Mouse (Mus musculus) thymus, postnatal 10 days (tissue): ENCODE data around the gene Sertad1.

ENCODE experiments used
- DNase-seq, 2 experiments: peaks; one replicate each; pipeline ENCODE4 v3.0.0; 2021; ENCODE audit warnings: low spot score in 2 of 2

The Sertad1 gene

DNA sequence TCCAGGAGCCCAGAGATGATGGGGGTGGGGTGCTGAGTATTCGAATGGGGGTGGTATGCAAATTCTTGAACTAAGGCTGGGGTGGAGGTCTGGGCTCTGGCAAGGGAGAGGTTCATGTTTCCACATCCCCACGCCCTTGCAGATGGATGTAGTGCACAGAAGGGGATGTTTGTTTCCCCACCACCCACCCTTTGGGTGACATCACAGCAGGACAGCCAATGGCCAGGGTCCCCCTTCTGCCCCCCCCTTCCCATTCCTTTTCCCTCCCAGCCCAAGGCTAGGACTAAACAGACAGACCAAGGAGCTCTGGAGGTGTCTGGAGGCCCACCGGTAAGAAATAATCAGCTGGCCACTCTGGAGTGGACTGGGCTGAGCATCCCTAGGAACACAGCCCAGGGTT, 12.3 kb downstream of the Sertad1 start, which contains the start of gene Prx:
Prx (plus strand) TSS at position 289 of the 400 bp plus-strand sequence.
- DNase-seq, result no peak

DNA sequence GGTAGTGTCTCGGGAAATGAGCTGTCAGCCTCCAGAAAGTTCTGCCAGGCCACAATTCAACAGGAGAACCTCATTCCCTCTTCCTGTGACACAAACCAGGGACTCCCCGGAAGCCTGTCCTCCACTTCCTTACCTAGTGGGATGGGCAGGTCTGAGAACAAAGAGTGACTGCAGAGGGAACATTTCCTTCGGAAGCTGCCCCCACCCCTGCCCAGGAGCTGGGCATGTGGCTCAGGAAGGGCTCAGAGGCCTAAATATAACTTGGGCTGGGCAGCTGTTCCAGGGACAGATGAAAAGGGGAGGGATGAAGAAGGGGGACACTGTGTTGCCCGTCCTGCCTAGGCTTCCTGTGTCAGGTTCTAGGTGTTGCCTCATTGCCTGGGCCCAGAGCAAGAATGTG, 14.9 kb downstream of the Sertad1 start:
- DNase-seq, result no peak

DNA sequence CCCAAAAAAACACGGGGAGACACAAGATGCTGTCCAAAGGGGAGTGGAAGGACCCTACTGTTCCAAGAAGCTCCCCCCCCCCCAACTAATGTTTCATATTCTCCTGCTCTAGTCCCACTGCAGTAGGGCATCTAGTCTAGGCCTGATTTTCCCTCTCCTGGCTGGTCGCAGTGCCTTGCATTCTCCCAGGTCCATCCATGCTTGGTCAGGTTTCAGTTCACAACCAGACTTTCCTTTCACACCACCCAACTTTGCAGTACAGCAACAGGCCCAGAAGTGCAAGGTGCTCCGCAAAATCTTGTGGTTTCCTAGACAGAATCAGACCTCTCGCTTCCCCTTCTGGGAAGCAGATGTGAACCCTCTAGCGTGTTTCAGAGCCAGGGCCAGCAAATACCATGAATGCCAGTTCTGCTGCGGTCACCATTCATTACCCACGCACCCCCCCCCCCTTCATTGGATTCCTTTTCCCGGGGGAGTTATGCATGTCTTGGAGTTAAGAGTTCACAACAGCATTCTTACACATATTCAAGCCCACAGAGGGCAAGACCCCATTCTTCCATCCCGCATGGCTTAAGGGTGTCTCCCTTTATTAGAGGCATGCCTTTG, 20.2 kb downstream of the Sertad1 start:
- DNase-seq, result no peak

DNA sequence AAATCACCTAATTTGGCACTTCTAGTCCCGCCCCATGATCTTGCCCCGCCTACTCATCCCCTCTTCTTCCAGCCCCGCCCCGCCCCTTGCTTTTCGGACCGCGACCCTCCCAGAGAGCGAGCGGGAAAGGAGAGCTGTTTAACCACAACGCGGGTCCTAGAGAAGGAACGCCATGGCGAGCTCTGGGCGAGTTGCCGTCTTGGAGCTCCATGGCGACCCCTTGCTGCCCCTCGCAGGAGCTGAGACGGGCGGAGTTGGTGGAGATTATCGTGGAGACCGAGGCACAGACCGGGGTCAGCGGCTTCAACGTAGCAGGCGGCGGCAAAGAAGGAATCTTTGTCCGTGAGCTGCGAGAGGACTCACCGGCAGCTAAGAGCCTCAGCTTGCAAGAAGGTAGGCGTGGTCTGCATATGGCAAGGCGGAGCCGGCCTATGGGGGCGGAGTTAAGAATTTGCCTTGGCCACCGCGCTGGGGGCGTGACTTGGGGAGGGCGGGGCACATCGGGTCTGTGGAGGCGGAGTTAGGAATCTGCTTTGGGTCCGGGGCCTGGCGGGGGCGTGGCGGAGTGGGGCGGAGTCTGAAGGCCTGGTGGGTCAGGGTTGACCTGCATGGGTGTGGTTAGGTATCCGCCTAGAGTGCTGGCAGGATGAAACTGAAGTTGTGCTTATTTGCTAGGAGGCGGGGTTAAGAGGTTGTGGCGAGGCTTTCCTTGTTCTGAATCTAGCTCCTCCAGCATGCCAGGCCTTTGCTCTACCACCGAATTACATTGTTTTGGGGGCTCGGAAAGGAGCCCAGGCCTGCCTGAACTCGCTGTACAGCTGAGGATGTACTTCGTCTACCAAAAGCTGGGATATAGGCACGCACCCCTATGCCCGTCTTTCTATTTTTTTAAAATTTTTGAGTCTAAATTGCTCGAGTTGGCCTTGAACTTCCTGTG, 21.3 kb downstream of the Sertad1 start:
- peak; percentile 92 to 95 for DNase-seq

DNA sequence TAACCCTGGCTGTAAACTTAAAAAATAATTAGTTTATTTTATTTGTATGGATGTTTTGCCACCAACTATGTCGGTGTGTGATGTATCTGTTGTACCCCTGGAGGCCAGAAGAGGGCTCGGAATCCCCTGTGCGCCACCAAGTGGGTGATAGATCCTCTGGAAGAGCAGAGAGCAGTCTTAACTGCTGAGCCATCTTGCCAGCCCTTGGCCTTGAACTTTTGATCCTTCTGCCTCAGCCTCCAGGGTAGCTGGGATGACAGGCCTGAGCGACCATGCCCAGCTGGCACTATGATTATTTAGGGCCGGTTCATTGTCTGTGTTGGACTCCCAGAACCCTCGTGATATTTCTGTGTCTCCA, 21.9 kb downstream of the Sertad1 start:
- peak; percentile 57 to 69 for DNase-seq

DNA sequence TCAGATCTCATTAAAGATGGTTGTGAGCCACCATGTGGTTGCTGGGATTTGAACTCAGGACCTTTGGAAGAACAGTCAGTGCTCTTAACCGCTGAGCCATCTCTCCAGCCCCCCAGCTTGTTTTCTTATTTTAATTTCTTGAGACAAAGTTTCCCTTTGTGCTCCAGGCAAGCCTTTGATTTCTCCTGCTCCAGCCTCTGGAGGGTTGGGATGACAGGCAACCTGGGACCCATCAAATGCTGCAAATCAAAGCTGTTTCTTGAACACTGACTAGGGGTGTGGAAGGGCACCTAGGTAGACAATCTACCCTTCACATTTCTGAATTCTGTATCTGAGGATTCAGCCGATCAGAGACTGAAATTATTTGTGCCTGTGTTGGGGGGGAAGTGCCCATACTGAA, 24.1 kb downstream of the Sertad1 start:
- no peak for DNase-seq

DNA sequence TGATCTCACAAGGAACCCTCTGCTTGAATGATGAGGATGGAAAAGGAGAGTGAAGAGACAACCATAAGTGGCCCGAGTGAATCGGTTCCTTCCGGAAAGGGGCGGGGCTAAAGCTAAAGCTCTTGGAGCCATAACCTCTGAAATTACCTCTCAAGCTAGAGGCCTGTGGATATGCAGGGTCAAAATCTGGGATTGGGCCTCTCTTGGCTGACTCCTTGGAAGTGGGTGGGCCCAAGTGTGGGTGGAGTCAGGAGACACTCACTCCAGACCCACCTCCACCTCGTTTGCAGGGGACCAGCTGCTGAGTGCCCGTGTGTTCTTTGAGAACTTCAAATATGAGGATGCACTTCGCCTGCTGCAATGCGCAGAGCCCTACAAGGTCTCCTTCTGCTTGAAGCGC, 28.3 kb downstream of the Sertad1 start:
- DNase-seq, result no peak

DNA sequence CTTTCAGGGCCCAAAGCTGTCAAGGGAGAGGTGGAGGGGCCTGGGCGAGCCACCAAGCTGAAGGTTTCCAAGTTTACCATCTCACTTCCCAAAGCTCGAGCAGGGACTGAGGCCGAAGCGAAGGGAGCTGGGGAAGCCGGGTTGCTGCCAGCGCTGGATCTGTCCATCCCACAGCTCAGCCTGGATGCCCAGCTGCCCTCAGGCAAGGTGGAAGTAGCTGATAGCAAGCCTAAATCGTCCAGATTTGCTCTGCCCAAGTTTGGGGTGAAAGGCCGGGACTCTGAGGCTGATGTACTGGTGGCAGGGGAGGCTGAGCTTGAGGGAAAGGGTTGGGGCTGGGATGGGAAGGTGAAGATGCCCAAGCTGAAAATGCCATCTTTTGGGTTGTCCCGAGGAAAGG, 31.6 kb downstream of the Sertad1 start:
- no peak for DNase-seq

DNA sequence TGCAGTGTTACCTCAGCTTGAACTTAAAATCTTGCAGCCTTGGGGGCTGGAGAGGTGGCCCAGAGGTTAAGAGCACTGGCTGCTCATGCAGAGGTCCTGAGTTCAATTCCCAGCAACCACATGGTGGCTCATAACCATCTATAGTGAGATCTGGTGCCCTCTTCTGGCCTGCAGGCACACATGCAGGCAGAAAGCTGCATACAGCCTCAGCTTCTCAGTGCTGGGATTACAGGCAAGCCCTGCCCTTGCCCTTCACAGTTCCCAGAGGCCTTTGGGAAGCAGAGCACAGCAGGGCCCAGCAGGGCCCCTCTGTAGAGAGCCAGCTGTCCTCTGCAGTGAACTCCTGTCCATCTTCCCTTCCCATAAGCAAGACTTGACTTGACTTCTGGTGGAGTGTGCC, 33.4 kb downstream of the Sertad1 start:
- no peak for DNase-seq

DNA sequence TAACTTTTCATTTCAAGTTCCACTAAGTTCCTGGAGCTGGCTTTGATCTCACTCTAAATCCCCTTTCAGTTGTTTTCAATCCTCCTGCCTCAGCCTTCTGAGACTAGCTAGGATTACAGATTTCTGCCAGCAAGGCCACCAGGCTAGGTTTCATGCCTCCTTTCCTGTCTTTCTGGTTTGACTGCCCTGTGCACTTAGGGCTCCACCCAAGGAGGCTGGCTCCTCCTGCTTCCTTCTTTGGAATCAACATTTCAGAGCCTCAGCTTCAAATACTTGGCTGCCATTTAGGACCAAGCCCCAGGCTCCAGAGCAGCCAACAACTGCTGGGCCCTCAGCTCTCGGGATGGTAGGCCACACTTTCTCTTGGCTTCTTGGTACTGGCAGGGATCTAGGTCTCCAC, 33.9 kb downstream of the Sertad1 start:
- no peak for DNase-seq

DNA sequence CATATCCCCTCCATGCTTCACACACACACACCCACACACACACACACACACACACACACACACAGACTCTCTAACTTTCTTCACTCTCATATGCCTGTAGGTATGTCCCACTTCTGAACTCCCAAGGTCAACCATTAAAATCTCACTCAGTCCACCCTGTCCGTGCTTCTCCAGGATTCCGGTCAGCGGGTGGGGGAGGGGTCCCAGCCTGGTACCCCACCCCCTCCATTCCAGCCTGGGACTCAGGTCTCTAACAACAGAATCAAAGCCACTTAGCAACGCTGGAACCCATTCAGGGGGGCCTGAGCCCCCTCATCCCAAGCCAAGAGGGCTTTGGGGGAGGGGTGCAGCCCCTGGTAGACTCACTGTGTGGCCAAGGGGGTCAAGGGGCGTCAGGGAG, 36.3 kb downstream of the Sertad1 start, which contains the start of gene Hipk4:
Hipk4 (plus strand) TSS at position 301 of the 400 bp plus-strand sequence.
- no peak for DNase-seq

DNA sequence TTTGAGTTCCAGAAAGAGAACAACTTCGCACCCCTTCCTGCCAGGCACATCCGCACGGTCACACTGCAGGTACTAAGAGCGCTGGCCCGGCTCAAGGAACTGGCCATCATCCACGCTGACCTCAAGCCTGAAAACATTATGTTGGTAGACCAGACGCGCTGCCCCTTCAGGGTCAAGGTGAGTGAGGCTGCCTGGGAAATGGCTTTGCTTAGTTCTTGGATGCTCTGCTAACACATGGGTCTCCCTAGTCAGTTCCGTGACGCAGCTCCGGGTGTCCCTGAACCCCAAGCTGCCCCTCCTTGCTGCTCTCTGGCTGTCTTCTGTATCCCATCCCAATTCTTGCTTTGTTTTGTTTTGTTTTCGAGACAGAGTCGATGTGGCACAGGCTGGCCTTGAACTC, 37.1 kb downstream of the Sertad1 start:
- no peak for DNase-seq

DNA sequence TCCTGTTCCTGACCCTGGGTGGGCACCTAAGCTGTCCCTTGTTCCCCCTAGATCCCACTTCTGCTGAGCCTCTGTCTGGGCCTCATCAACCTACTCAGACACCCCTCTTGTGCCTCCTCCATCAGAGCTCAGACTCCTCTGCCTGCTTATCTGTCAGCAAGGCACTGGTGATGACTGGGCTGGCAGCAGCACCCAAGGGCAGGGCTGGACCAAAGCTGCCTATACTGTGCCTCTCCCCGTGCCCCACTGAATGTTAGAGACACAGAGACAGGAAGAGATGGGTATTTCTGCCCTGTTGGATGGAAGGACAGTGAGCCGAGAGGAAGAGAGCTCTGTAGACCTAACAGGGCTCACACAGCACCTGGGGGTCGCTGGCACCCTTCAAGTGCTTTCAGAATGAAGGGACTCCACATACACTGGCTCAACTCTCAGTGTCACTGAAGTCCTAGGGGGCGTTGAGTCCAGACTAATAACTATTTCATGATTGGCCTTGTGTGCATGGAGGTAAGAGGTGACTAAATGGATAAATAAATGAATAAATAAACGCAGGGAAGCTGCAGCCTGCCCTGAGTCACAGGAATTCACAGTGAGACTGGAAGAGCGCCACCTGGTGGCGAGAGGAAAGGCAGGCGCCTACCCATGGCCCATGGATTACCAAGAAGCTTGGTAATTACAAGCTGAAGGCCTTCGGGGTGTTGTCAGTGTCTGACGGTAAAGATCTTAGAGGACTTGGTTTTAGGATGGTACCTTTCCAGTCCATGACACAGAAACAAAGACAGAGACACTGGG, 39.5 kb downstream of the Sertad1 start:
- DNase-seq, result peak; percentile 31 to 76

DNA sequence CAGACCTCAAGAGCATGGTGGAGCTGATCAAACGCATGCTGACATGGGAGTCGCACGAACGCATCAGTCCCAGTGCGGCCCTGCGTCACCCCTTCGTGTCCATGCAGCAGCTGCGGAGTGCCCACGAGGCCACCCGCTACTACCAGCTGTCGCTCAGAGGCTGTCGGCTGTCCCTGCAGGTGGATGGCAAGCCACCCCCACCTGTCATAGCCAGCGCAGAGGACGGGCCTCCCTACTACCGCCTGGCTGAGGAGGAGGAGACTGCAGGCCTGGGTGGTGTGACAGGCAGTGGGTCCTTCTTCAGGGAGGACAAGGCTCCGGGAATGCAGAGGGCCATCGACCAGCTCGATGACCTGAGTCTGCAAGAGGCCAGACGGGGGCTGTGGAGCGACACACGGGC, 42.4 kb downstream of the Sertad1 start:
- no peak for DNase-seq

DNA sequence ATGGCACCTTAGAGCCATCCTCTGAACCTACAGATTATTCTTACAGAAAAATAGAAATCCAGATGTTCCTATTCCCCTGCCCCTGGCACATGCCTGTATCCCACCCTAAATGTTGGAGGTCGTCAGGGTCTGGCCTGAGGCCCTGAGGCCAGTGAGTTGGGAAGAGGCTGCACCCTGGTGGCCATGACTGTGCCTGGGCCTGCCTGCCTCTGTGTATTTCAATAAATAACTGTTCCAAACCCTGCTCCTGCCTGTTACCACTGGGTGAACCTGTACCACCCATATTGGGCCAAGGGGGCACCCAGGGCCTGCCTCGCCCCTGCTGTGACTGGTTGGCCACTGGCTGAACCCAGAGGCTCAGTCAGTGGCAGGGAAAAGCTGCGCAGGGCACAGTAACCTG, 44.2 kb downstream of the Sertad1 start:
- no peak for DNase-seq

DNA sequence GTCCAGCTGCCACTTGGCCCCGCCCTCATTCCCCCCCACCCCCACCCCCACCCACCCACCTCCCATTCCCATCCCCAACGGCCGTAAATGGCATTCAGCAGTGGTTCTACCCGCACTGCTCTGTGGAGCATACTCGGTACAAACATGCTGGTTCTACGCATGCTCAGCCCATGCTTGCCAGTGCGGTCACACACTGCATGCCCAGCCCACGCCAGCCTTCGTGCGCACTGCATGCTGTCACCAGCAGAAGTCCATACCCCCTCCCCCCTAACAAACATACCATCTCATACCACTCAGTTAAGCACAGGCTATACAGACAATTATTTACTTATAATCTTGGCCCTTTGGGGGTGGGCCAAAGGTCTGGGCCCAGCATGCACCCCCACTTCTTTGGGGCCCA, 45.0 kb downstream of the Sertad1 start:
- no peak for DNase-seq

DNA sequence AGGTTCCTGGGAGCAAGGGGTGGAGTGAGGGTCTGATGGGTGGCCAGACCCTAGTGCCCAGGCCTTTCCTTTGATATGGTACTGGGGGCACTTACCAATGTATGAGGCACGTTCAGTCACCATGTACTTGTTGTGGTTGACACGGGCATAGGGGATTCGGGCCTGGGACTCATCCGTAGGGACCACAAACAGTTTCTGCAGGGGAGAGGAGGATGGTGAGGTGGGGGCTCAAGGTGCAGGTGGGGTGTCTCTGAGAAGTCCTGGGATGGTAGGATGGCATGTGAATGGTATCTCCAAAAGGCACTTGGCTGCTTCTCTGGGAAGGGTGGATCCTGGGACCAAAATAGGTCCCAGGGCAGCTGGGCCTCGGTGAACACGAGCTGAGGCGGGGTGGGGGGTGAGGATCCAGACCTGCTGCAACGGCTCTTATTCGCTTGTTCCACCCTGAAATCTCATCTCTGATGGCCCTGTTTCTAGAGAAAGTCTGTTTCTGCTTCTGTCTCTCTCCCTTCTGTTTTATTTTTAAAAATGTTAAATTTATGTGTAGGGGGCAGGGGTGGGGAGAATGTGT, 45.9 kb downstream of the Sertad1 start:
- no peak for DNase-seq

DNA sequence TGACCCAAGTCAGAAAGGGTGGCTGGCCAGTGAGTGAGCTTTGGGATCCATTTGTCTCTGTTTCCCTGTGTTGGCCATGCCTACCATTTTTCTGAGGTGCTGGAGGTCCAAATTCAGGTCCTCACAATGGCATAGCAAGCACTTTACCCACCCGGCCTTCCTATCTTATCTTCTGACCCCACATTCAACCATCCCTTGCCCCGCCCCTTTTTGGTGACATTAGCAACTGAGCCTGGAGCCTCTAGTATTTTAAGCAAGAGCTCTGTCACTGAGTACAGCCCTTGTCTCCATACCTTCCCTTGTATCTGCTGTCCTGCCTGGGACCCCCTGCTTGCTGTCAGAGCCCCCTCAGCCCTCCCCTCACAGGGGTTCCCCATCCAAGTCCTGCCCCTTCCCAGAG, 48.7 kb downstream of the Sertad1 start:
- DNase-seq, result no peak

DNA sequence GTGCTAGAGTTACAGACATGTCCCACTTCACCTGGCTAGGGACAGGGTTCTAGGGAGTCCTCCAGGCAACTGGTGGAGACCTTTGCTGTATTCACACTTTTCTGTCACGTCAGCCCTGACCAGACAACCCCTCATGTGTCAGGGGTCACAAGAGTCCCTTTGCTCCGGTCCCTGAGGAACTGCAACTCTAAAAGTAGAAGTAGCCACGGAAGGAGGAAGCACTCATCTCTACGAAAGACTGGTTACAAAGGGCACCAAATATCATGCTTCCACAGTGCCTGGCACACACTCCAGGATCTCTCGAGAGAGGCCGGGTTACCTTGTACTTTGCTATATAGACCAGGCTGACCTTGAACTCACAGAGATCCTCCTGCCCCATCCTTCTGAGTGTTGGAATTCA, 49.9 kb downstream of the Sertad1 start:
- no peak for DNase-seq

DNA sequence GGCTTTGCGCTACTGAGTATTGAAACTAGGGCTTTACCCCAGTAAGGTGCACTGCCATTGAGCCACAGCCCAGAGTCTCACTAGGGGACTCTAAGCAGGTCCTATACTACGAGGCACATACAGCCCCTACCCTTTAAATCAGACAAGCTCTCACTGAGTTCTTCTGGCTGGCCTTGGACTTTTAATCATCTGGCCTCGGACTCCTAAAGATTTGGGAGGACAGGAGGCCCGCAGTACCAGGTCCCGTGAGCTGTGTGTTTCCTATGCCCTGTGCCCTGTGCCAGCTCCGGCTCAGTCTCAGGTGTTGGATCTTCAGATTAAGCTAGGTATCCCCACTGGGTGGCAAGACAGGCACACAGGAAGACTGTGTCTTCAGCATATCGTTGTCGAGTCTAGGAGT, 51.3 kb downstream of the Sertad1 start:
- no peak for DNase-seq

DNA sequence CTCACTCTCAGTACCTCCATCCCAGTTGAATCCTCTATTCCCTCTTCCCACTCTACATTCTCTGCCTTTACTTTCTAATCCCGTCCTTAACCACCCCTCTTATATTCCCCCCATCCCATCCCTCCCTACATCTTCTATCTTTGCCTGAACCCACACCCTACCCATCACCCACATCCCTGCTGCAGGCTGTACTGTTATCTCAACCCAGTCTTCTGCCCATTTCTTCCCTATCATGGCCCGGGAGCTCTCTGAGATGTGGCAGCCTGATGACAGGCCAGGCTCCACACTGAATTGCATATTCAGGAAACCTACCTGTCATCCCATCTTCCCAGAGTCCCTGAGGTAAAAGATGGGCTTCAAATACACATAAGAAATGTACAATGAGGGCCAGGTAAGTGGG, 52.1 kb downstream of the Sertad1 start:
- no peak for DNase-seq
